Mouse (Mus musculus) MEL (cell line): ENCODE data around the gene Slc30a10.

Experiments used
- CTCF ChIP-seq, 3 experiments: IDR thresholded peaks in 2 of 3; conservative IDR thresholded peaks in 1 of 3; 2 replicates each; pipeline ENCODE4 v1.5.1; 2011 to 2012; ENCODE audit warnings: low read length in 3 of 3, low read depth in 2 of 3, mild to moderate bottlenecking in 2 of 3, improper control_type of control experiment in 1 of 3, inconsistent platforms in 1 of 3, mixed read lengths in 1 of 3, moderate library complexity in 1 of 3; ENCODE audit not compliant: control insufficient read depth in 1 of 3, insufficient read depth in 1 of 3, poor library complexity in 1 of 3, severe bottlenecking in 1 of 3
- MAZ ChIP-seq: IDR thresholded peaks from 2 replicates; pipeline ENCODE4 v1.6.1; 2012; ENCODE audit warnings: low read depth, mild to moderate bottlenecking, inconsistent platforms, low read length, improper control_type of control experiment
- POLR2A ChIP-seq, 2 experiments: IDR thresholded peaks; 2 replicates each; pipeline ENCODE4 v1.6.1; 2011 to 2012; ENCODE audit warnings: low read length in 2 of 2, mild to moderate bottlenecking in 2 of 2, control low read depth in 1 of 2, improper control_type of control experiment in 1 of 2, low read depth in 1 of 2, moderate library complexity in 1 of 2; ENCODE audit not compliant: control insufficient read depth in 1 of 2, insufficient read depth in 1 of 2, poor library complexity in 1 of 2
- POLR2AphosphoS2 ChIP-seq: IDR thresholded peaks from 2 replicates; pipeline ENCODE4 v1.6.1; 2011; ENCODE audit warnings: low read length, improper control_type of control experiment
- TAL1 ChIP-seq: IDR thresholded peaks from 2 replicates; pipeline ENCODE4 v1.6.1; 2012; ENCODE audit warnings: mild to moderate bottlenecking, inconsistent platforms, low read length, moderate library complexity, mixed read lengths
- TCF12 ChIP-seq: IDR thresholded peaks from 2 replicates; pipeline ENCODE4 v1.6.1; 2014; ENCODE audit warnings: low read depth, mild to moderate bottlenecking, inconsistent platforms, low read length, improper control_type of control experiment, moderate library complexity
- USF1 ChIP-seq: IDR thresholded peaks from 2 replicates; pipeline ENCODE4 v1.6.1; 2014; ENCODE audit warnings: low read depth, mild to moderate bottlenecking, inconsistent platforms, low read length, improper control_type of control experiment, moderate library complexity

DNA sequence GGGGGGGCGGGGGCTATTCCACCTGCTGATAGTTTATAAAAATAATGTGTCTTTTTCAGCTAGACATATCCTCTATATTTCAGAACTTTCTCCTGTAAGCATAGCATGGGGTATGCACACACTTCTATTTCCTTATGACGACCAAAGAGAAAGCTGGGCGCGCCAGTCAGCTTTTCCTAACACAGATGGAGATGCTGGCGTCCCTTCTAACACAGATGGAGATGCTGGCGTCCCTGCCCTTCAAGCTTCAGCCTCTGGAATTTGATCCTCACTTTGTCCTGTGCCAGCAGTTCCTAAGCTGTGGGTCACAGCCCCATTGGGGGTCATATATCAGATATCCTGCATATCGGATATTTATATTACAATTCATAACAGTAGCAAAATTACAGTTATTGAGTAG, 46.0 kb downstream of the Slc30a10 start:
- TF ChIP-seq TAL1 = no peak
- TF ChIP-seq CTCF (IDR thresholded peaks at IDR 0.05 in 2 of 3, conservative IDR thresholded peaks at IDR 0.05 in 1 of 3; ENCODE audit: control insufficient read depth in 1 of 3, insufficient read depth in 1 of 3, low read depth in 2 of 3, low read length in 3 of 3, poor library complexity in 1 of 3, severe bottlenecking in 1 of 3) = no peak
- TF ChIP-seq POLR2A (IDR thresholded peaks at IDR 0.05; ENCODE audit: control insufficient read depth in 1 of 2, insufficient read depth in 1 of 2, low read depth in 1 of 2, low read length in 2 of 2, poor library complexity in 1 of 2) = no peak
- TF ChIP-seq USF1 = no peak
- TF ChIP-seq MAZ = no peak
- TF ChIP-seq TCF12 = no peak
- TF ChIP-seq POLR2AphosphoS2 = no peak
